Mouse (Mus musculus) heart, adult 2 months (tissue): ENCODE measurements around the gene Dnajb11.

Experiments used
- CTCF ChIP-seq: fragments of 200-600 bp; IDR thresholded peaks from 2 replicates; pipeline ENCODE4 v1.8.1; 2022; ENCODE audit warnings: antibody characterized with exemption, mild to moderate bottlenecking, moderate library complexity
- EP300 ChIP-seq: fragments of 200-500 bp; IDR thresholded peaks from 2 replicates; pipeline ENCODE4 v1.6.1; 2011; ENCODE audit warnings: low read depth, low read length, control low read depth; ENCODE audit not compliant: insufficient read depth
- POLR2A ChIP-seq: fragments of 200-500 bp; IDR thresholded peaks from 2 replicates; pipeline ENCODE4 v1.6.1; 2011; ENCODE audit warnings: mild to moderate bottlenecking, low read depth, low read length, control low read depth; ENCODE audit not compliant: insufficient read depth

DNA sequence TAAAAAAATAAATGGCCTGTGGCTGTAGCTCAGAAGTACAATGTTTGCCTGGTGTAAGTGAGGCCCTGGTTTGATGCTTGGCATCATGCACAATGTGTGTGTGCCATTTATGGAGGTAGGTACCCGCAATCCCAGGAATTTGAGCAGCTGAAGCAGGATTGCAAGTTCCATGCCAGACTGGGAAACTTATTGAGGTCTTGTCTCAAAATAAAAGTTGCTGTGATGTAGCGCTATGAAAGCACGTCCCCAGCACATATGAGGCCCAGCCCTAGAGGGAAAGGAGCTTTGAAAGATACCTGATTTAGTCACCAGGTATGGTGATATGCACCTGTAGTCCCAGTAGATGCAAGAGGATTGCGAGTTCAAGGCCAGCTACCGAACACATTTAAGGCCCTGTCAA lies 64.1 kb downstream of the Dnajb11 start:
- no peak for TF ChIP-seq CTCF
- no peak for TF ChIP-seq POLR2A
- no peak for TF ChIP-seq EP300
